Mouse (Mus musculus) ES-Bruce4 (cell line): ENCODE results near the gene Lrrc28.

Experiments
- CTCF ChIP-seq: IDR thresholded peaks from one replicate; pipeline ENCODE4 v1.8.1; 2011; ENCODE audit warnings: low read depth, low read length
- EP300 ChIP-seq: IDR thresholded peaks from 2 replicates; pipeline ENCODE4 v1.6.1; 2011; ENCODE audit warnings: low read depth, low read length; ENCODE audit not compliant: insufficient read depth
- POLR2A ChIP-seq: IDR thresholded peaks from one replicate; pipeline ENCODE4 v1.8.1; 2011; ENCODE audit warnings: low read length; ENCODE audit not compliant: insufficient read depth

GRCm38 (mm10) chr7:67471295-67471694 lies 173.8 kb downstream of the Lrrc28 start:
- TF ChIP-seq CTCF: no peak
- TF ChIP-seq EP300: no peak
- TF ChIP-seq POLR2A: no peak
